Mouse (Mus musculus) limb, embryonic 11.5 days (tissue): ENCODE measurements at regions not wholly inside any gene's neighbourhood (a gene's known extent, or its start where the extent isn't known, plus 50 kb on each side); places are given as distances from the start of the nearest gene placed in this dataset.

ENCODE experiments used
- ATAC-seq: fragments of 200-750 bp; cut with Nextera tagmentation; 2 replicates; pipeline ENCODE4 v1.8.0; 2017; ENCODE audit warnings: low read depth; ENCODE audit not compliant: insufficient number of reproducible peaks, low FRiP score, low TSS enrichment
- DNase-seq: peaks from one replicate; pipeline ENCODE4 v3.0.0-alpha.2; 2015; ENCODE audit warnings: low spot score
- H3K27ac ChIP-seq: fragments of 300-500 bp; sonication (generic); replicated peaks from 2 replicates; pipeline ENCODE4 v1.5.1; 2014; ENCODE audit warnings: low read depth, mild to moderate bottlenecking, low read length
- H3K27me3 ChIP-seq: fragments of 300-500 bp; sonication (generic); 2 replicates; pipeline ENCODE4 v1.6.1; 2014; ENCODE audit warnings: mild to moderate bottlenecking, low read length, mixed read lengths; ENCODE audit not compliant: control insufficient read depth, insufficient read depth
- H3K36me3 ChIP-seq: fragments of 300-500 bp; sonication (generic); 2 replicates; pipeline ENCODE4 v1.6.1; 2014; ENCODE audit warnings: mild to moderate bottlenecking, low read length, moderate library complexity, mixed read lengths; ENCODE audit not compliant: control insufficient read depth, insufficient read depth
- H3K4me1 ChIP-seq: fragments of 300-500 bp; sonication (generic); 2 replicates; pipeline ENCODE4 v1.6.1; 2014; ENCODE audit warnings: low read length, mixed read lengths; ENCODE audit not compliant: control insufficient read depth, insufficient read depth
- H3K4me2 ChIP-seq: fragments of 300-500 bp; sonication (generic); 2 replicates; pipeline ENCODE4 v1.6.1; 2014; ENCODE audit warnings: low read depth, mild to moderate bottlenecking, moderate library complexity; ENCODE audit not compliant: severe bottlenecking
- H3K4me3 ChIP-seq: fragments of 300-500 bp; sonication (generic); 2 replicates; pipeline ENCODE4 v1.5.1; 2014; ENCODE audit warnings: low read depth, low read length
- H3K9ac ChIP-seq: fragments of 300-500 bp; sonication (generic); 2 replicates; pipeline ENCODE4 v1.6.1; 2014; ENCODE audit warnings: mild to moderate bottlenecking, low read length
- H3K9me3 ChIP-seq: fragments of 300-500 bp; sonication (generic); 2 replicates; pipeline ENCODE4 v1.6.1; 2016; ENCODE audit warnings: low read length; ENCODE audit not compliant: control insufficient read depth
- WGBS: fragments of 180-500 bp; shearing (Covaris S2); extraction: QIAGEN DNeasy Blood & Tissue Kit; methylation state at CpG from one replicate; pipeline ENCODE4 v1.1.7; 2014; 5-methylcytosine and 5-hydroxymethylcytosine counted together

- Histone ChIP-seq H3K9me3 (no peaks in the 10 kb centered on the region), H3K4me3 (no peak overlapping the region), H3K27me3 (no peaks in the 10 kb centered on the region), H3K4me2 (no peak overlapping the region), H3K27ac (no peak overlapping the region), H3K4me1 (no peaks in the 10 kb centered on the region), H3K9ac (no peak overlapping the region), H3K36me3 (no peaks in the 10 kb centered on the region)
- DNase-seq (no peak), ATAC-seq (no peak)
Observed at GRCm38 (mm10) chr15:70920138-70920537, 2914.2 kb upstream of the Gm6569 start.

- WGBS = 40% methylated on average over 2 of the region's 2 CpGs
- DNase-seq = peak; percentile 72
- H3K27me3 ChIP-seq = no peaks in the 10 kb centered on the region
- no peak overlapping the region for H3K4me3 ChIP-seq
- no peaks in the 10 kb centered on the region for H3K36me3 ChIP-seq
- H3K4me1 ChIP-seq = no peaks in the 10 kb centered on the region
- no peak overlapping the region for H3K27ac ChIP-seq
- no peak for ATAC-seq
- H3K4me2 ChIP-seq = no peak overlapping the region
- H3K9ac ChIP-seq = no peak overlapping the region
- H3K9me3 ChIP-seq = no peaks in the 10 kb centered on the region
Observed at GRCm38 (mm10) chr15:70920862-70921261, 2913.5 kb upstream of the Gm6569 start.
